Mouse (Mus musculus) duodenum, adult 2 months (tissue): ENCODE data around the gene Jmjd8. TPM values are rescaled to one million over a fixed set of nuclear protein-coding genes. Genes with fewer than 3 reads are reported as not detected.

Source experiments
- polyA plus RNA-seq: library from polyadenylated mRNA; depleted of rRNA; stranded (reverse); fragments of >200 nt; gene quantifications from 2 replicates; pipeline ENCODE4 v1.2.3, GENCODE M21; 2012; ENCODE audit warnings: low replicate concordance; rRNA removed

Jmjd8 gene
- polyA plus RNA-seq, 1 experiment: 43.0 TPM

Other genes with a start within 250 kb of the Jmjd8 start
- 12.1 and 16.5 TPM in 2 replicates for gene Lmf1, start 249.8 kb upstream of the Jmjd8 start, polyA plus RNA-seq
- gene Gng13, start 111.7 kb upstream of the Jmjd8 start, polyA plus RNA-seq: 0.23 TPM in 1 of 2 replicates, not detected in the other
- gene Chtf18, start 101.4 kb upstream of the Jmjd8 start, polyA plus RNA-seq: 10.7 and 13.7 TPM in 2 replicates
- gene Rpusd1, start 101.2 kb upstream of the Jmjd8 start, polyA plus RNA-seq: 23.9 and 28.5 TPM in 2 replicates
- 0.27 and 0.29 TPM in 2 replicates for gene Mslnl, start 92.8 kb upstream of the Jmjd8 start, polyA plus RNA-seq
- 2.2 and 3.4 TPM in 2 replicates for gene Msln, start 74.5 kb upstream of the Jmjd8 start, polyA plus RNA-seq
- 11.9 and 15.5 TPM in 2 replicates for gene Narfl, start 55.1 kb upstream of the Jmjd8 start, polyA plus RNA-seq
- 26.8 and 27.4 TPM in 2 replicates for gene Haghl, start 43.2 kb upstream of the Jmjd8 start, polyA plus RNA-seq
- gene Ccdc78, start 42.3 kb upstream of the Jmjd8 start, polyA plus RNA-seq: 0.06 TPM in 1 of 2 replicates, not detected in the other
- gene Fam173a, start 36.0 kb upstream of the Jmjd8 start, polyA plus RNA-seq: 94.1 and 137 TPM in 2 replicates
- gene AC134908.4, start 33.2 kb upstream of the Jmjd8 start, polyA plus RNA-seq: not detected in 2 replicates
- gene Metrn, start 31.7 kb upstream of the Jmjd8 start, polyA plus RNA-seq: 29.1 and 38.2 TPM in 2 replicates
- 2.5 and 4.1 TPM in 2 replicates for gene Fbxl16, start 19.8 kb upstream of the Jmjd8 start, polyA plus RNA-seq
- gene Wdr24, start 5.2 kb upstream of the Jmjd8 start, polyA plus RNA-seq: 27.2 and 27.4 TPM in 2 replicates
- 105 and 167 TPM in 2 replicates for gene Stub1, start 4.5 kb downstream of the Jmjd8 start, polyA plus RNA-seq
- 6.5 and 12.9 TPM in 2 replicates for gene Rhbdl1, start 8.4 kb downstream of the Jmjd8 start, polyA plus RNA-seq
- gene Gm20683, start 12.9 kb downstream of the Jmjd8 start, polyA plus RNA-seq: 68.5 and 82.6 TPM in 2 replicates
- gene Rhot2, start 16.0 kb downstream of the Jmjd8 start, polyA plus RNA-seq: 122 and 144 TPM in 2 replicates
- gene Wdr90, start 32.6 kb downstream of the Jmjd8 start, polyA plus RNA-seq: 9.5 and 30.5 TPM in 2 replicates
- gene Mcrip2, start 39.9 kb downstream of the Jmjd8 start, polyA plus RNA-seq: 135 and 209 TPM in 2 replicates
- gene Mettl26, start 46.2 kb downstream of the Jmjd8 start, polyA plus RNA-seq: 162 and 249 TPM in 2 replicates
- gene Wfikkn1, start 52.0 kb downstream of the Jmjd8 start, polyA plus RNA-seq: 1.3 and 1.9 TPM in 2 replicates
- 38.2 and 46.0 TPM in 2 replicates for gene Rab40c, start 90.9 kb downstream of the Jmjd8 start, polyA plus RNA-seq
- gene Pigq, start 116.1 kb downstream of the Jmjd8 start, polyA plus RNA-seq: 69.2 and 87.1 TPM in 2 replicates
- not detected in 2 replicates for gene Nhlrc4, start 116.1 kb downstream of the Jmjd8 start, polyA plus RNA-seq
- not detected in 2 replicates for gene A930017K11Rik, start 123.7 kb downstream of the Jmjd8 start, polyA plus RNA-seq
- gene Capn15, start 156.9 kb downstream of the Jmjd8 start, polyA plus RNA-seq: 74.2 and 92.9 TPM in 2 replicates
- 46.4 and 91.6 TPM in 2 replicates for gene Rab11fip3, start 240.7 kb downstream of the Jmjd8 start, polyA plus RNA-seq